Mouse (Mus musculus) cerebellum, adult 2 months (tissue): ENCODE measurements around the gene Mmp27.

Experiments
- CTCF ChIP-seq: fragments of 200-500 bp; IDR thresholded peaks from 2 replicates; pipeline ENCODE4 v1.5.1; 2011; ENCODE audit warnings: low read depth, mild to moderate bottlenecking, control low read depth, low read length, moderate library complexity, borderline replicate concordance; ENCODE audit not compliant: insufficient read depth
- POLR2A ChIP-seq: fragments of 200-500 bp; IDR thresholded peaks from 2 replicates; pipeline ENCODE4 v1.6.1; 2011; ENCODE audit warnings: low read length, control low read depth, borderline replicate concordance; ENCODE audit not compliant: insufficient read depth

- TF ChIP-seq CTCF (no peak), POLR2A (no peak)
Measured at GRCm38 (mm10) chr9:7572188-7572587, 992 bp downstream of the Mmp27 start.
